Mouse (Mus musculus) ovary, adult 2 months (tissue): ENCODE results near the gene Smarcd2. TPM values are rescaled to one million over a fixed set of nuclear protein-coding genes. Genes with fewer than 3 reads are reported as not detected.

Source experiments
- polyA plus RNA-seq: library from polyadenylated mRNA; depleted of rRNA; stranded (reverse); fragments of >200 nt; gene quantifications from 2 replicates; pipeline ENCODE4 v1.2.3, GENCODE M21; 2012; rRNA removed

Gene Smarcd2
- polyA plus RNA-seq: 116 and 149 TPM in 2 replicates

GRCm38 (mm10) chr11:106272644-106273310, at the start of gene Smarcd2:
TSS of gene Smarcd2 (minus strand) at chr11:106272972.

DNA sequence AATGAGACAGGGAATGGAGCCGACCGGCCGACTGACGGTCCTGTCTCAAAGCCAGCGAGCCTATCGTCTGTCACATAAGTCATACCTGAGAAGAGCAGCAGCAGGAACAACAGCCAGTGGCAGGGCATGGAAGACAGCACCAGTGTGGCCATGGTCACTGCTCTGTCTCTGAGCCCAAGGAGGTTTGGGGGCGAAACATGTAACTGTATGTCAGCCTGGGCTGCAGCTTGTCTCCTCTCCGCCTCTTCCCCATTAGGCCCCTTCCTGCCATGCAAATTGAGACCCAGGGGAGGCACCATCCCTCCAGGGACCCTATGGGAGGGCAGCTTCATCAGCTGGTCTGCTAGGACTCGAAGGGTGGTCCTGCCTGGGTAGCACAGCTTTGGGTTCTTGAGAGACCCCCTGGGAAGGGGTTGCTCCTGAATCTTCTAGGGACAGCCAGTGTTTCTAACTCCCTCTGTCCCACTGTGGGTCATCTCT, 41.6 kb upstream of the Smarcd2 start, which contains the start of gene Cd79b:
Cd79b (minus strand) TSS at position 430 of the 480 bp plus-strand sequence.

DNA sequence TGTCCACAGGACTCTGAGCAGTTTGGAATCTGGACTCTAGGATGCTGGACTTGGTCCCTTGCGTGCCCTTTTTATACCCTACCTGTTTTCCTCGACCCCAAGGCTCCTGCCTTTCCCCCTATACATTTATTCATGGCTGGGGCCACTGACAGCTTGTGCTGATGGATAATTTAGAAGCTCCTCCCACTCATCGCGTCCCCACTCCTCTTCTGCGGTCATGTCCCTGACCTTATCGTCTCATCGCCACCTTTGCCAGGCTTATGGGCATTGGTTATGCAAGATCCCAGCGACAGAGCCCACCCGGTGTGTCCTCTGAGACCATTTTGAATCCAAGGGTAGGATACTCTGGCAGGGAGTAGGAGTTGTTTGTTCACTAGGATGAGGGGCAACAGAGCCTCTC, 29.0 kb upstream of the Smarcd2 start, which contains the start of gene Gh:
Gh (minus strand) TSS at position 101 of the 400 bp plus-strand sequence.

GRCm38 (mm10) chr11:106276454-106276853, 3.7 kb upstream of the Smarcd2 start, which contains the start of gene Tcam1:
TSS of gene Tcam1 (plus strand) at chr11:106276672.

DNA sequence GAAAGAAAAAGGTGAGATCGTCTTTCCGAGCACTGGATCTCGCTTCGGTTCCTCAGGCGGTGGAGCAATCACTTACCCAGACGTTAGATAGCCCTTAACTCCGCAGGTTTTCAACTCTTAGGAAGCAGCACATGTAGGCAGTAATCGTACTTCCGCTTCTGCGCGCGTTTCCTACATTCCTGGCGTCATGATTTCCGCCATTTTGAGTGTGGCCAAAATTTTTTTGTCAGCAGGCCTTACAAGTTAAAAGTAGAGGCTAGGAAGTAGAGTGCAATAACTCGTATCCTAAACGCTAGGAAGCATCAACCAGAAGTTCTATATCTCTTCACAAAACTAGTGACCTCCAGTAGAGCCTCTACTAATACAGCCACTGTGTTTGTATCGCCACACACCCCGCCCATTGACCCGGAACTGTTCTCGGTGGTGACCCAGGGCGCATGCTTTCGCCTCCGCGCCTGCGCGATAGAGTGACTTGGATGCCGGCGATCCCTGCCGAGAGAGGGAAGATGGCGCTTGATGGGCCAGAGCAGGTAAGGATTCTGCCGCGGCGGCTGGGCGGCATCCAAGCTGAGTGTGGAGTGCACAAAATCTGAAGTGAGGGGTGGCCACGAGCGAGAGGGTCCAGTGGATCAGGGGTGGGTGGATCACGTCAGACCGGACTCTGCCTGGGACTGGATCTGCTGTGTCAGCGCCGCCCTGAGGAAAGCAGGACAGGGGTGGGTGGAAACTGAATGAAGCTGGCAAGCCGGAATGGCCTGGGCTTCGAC, 16.9 kb downstream of the Smarcd2 start, which contains the start of the genes Ftsj3 and Psmc5:
Ftsj3 (minus strand) TSS at position 395 of the 767 bp plus-strand sequence.
Psmc5 (plus strand) TSS at position 470 of the 767 bp plus-strand sequence.

DNA sequence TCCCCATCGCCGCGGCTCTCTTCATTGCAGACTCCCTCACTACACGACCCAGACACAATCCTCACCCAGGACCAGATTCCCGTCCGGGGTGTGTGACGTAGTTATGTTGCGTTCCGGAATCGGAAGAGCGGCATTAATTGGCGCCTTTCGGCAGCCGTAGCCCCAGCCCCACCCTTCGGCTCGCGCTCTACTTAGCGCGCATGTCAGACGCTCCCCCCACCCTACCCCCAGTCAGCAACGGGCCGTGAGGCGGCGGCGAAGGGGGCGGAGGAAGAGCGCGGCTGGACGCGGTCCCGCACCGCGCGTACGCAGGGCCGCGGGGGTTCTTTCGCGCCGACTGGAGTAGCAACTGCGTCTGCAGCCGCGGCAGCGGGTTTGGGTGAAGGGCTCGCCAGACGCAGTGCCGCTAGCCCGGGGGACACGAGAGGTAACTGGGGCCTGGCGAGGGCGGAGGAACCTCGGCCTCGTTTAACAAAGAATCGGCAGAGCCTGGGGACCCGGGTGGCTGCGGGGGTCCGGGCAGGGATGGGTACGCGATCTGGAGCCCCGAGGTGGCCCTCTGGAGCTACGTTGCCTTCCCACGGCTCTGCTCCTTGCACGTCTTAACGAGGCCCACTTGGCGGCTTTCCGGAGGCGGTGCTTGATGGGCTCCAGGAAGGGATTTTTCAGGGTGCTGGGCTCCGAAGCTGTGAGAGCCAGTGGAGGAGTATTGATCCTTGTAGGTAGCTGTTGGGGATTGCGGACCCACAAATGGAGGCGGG, 55.9 kb downstream of the Smarcd2 start, which contains the start of gene Ddx42:
Ddx42 (plus strand) TSS at position 197 of the 761 bp plus-strand sequence.

DNA sequence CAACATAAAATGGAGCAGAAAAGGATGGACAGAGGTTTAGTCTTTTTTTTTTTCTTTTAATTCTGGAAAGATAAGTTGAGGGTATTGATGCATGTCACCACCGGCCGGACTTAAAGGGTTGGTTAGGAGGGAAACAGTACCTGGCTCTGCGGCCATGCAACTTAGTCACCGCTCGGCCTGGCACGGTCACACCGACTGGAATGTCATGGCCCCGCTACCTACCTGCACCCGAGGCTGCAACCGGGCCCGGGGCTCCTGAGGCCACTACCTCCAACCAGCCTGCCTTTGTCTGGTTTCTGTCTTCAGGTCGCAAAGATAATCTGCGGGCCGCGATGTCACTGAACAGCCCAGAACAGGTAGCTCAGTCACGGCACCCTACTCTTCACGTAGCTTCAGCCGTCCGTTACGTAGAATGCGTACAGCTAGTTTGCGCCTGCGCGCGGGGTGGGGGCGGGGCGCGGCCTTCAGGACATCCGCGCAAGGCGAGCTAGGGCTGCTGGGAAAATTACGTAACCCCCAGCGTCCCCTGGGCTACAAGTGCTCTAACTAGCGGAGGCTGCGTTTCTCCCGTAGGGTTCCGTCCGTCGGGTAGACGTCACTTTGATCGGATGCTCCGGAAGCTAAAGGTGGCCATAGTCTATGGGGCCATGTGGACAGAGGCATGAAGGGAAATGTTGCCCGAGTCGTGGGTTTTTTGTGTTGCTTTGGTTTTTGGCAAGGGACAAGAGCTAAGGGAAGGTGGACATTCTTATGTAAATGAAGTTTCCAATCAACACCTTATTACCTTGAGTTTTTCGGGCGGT, 56.6 kb downstream of the Smarcd2 start, which contains the start of gene Ccdc47:
Ccdc47 (minus strand) TSS at position 418 of the 803 bp plus-strand sequence.

Other genes with a start within 250 kb of the Smarcd2 start
- 50.3 and 50.4 TPM in 2 replicates for gene Dcaf7, start 236.1 kb downstream of the Smarcd2 start, polyA plus RNA-seq
- gene Taco1, start 206.9 kb downstream of the Smarcd2 start, polyA plus RNA-seq: 13.4 and 14.6 TPM in 2 replicates
- 51.7 and 55.4 TPM in 2 replicates for gene Map3k3, start 188.4 kb downstream of the Smarcd2 start, polyA plus RNA-seq
- gene Gm10840, start 112.1 kb downstream of the Smarcd2 start, polyA plus RNA-seq: not detected in 2 replicates
- gene Limd2, start 112.1 kb downstream of the Smarcd2 start, polyA plus RNA-seq: 26.1 and 32.1 TPM in 2 replicates
- 24.5 and 35.7 TPM in 2 replicates for gene Strada, start 70.8 kb downstream of the Smarcd2 start, polyA plus RNA-seq
- gene Ccdc47, start 56.6 kb downstream of the Smarcd2 start, polyA plus RNA-seq: 9.6 and 9.7 TPM in 2 replicates
- gene Ddx42, start 56.0 kb downstream of the Smarcd2 start, polyA plus RNA-seq: 10.6 and 14.3 TPM in 2 replicates
- 21.0 and 22.2 TPM in 2 replicates for gene Ftsj3, start 16.9 kb downstream of the Smarcd2 start, polyA plus RNA-seq
- 26.6 and 33.6 TPM in 2 replicates for gene Psmc5, start 16.8 kb downstream of the Smarcd2 start, polyA plus RNA-seq
- gene Tcam1, start 3.7 kb upstream of the Smarcd2 start, polyA plus RNA-seq: 0.24 and 0.45 TPM in 2 replicates
- gene Gh, start 28.9 kb upstream of the Smarcd2 start, polyA plus RNA-seq: not detected in 2 replicates
- 1.6 and 1.9 TPM in 2 replicates for gene Cd79b, start 41.8 kb upstream of the Smarcd2 start, polyA plus RNA-seq
- 0.17 and 0.24 TPM in 2 replicates for gene Scn4a, start 80.3 kb upstream of the Smarcd2 start, polyA plus RNA-seq
- 55.9 and 61.8 TPM in 2 replicates for gene Prr29, start 92.5 kb upstream of the Smarcd2 start, polyA plus RNA-seq
- 21.6 and 26.7 TPM in 2 replicates for gene Icam2, start 115.1 kb upstream of the Smarcd2 start, polyA plus RNA-seq
- 72.2 and 154 TPM in 2 replicates for gene Ern1, start 214.9 kb upstream of the Smarcd2 start, polyA plus RNA-seq